Mouse (Mus musculus): ENCODE results near the gene Pjvk. TPM values are rescaled to one million over a fixed set of nuclear protein-coding genes. Genes with fewer than 3 reads are reported as not detected.

Gene Pjvk
- total RNA-seq, 2 experiments from 2014 or later, result 0.74 TPM; not detected in 1

- no peak for DNase-seq (ENCODE audit: low spot score in 2 of 2)
Observed at GRCm38 (mm10) chr2:76665531-76665930, 17.3 kb downstream of the Pjvk start.

GRCm38 (mm10) chr2:76667200-76667599 lies 18.9 kb downstream of the Pjvk start:
- DNase-seq (ENCODE audit: low spot score in 2 of 2), result no peak

- DNase-seq (ENCODE audit: low spot score in 2 of 2), result no peak
Observed at GRCm38 (mm10) chr2:76671641-76672040, 23.4 kb downstream of the Pjvk start.

- DNase-seq (ENCODE audit: low spot score in 2 of 2), result no peak
Observed at GRCm38 (mm10) chr2:76672134-76672745, 24.0 kb downstream of the Pjvk start.

GRCm38 (mm10) chr2:76672966-76673392 lies 24.7 kb downstream of the Pjvk start, which contains the start of gene Fkbp7:
Gene Fkbp7 (minus strand): TSS chr2:76673116.
- DNase-seq (ENCODE audit: low spot score in 2 of 2), result peak; percentile 83 to 85

GRCm38 (mm10) chr2:76673472-76674081 lies 25.3 kb downstream of the Pjvk start:
- DNase-seq (ENCODE audit: low spot score in 2 of 2), result no peak

- peak; percentile 80 to 85 for DNase-seq (ENCODE audit: low spot score in 2 of 2)
Observed at GRCm38 (mm10) chr2:76674725-76675427, 26.6 kb downstream of the Pjvk start, which contains the start of gene Plekha3. Gene Plekha3 (plus strand): TSS chr2:76675281.

- DNase-seq (ENCODE audit: low spot score in 2 of 2), result no peak
Observed at GRCm38 (mm10) chr2:76675451-76675850, 27.2 kb downstream of the Pjvk start.

GRCm38 (mm10) chr2:76675949-76676348 lies 27.7 kb downstream of the Pjvk start:
- no peak for DNase-seq (ENCODE audit: low spot score in 2 of 2)

- DNase-seq (ENCODE audit: low spot score in 2 of 2), result no peak
Observed at GRCm38 (mm10) chr2:76676401-76677226, 28.3 kb downstream of the Pjvk start.

- no peak for DNase-seq (ENCODE audit: low spot score in 2 of 2)
Observed at GRCm38 (mm10) chr2:76682301-76682700, 34.0 kb downstream of the Pjvk start.

- no peak for DNase-seq (ENCODE audit: low spot score in 2 of 2)
Observed at GRCm38 (mm10) chr2:76686986-76687385, 38.7 kb downstream of the Pjvk start.

- no peak for DNase-seq (ENCODE audit: low spot score in 2 of 2)
Observed at GRCm38 (mm10) chr2:76687608-76688007, 39.3 kb downstream of the Pjvk start.

- DNase-seq (ENCODE audit: low spot score in 2 of 2), result no peak
Observed at GRCm38 (mm10) chr2:76688162-76688561, 39.9 kb downstream of the Pjvk start.

- DNase-seq (ENCODE audit: low spot score in 2 of 2), result peak in 1 of 2 experiments; percentile 52
Observed at GRCm38 (mm10) chr2:76690436-76691204, 42.3 kb downstream of the Pjvk start.

GRCm38 (mm10) chr2:76693765-76694164 lies 45.5 kb downstream of the Pjvk start:
- no peak for DNase-seq (ENCODE audit: low spot score in 2 of 2)

- no peak for DNase-seq (ENCODE audit: low spot score in 2 of 2)
Observed at GRCm38 (mm10) chr2:76695290-76695689, 47.0 kb downstream of the Pjvk start.

- no peak for DNase-seq (ENCODE audit: low spot score in 2 of 2)
Observed at GRCm38 (mm10) chr2:76702188-76702587, 53.9 kb downstream of the Pjvk start.

- DNase-seq (ENCODE audit: low spot score in 2 of 2), result no peak
Observed at GRCm38 (mm10) chr2:76702751-76703150, 54.5 kb downstream of the Pjvk start.

GRCm38 (mm10) chr2:76705655-76706054 lies 57.4 kb downstream of the Pjvk start:
- DNase-seq (ENCODE audit: low spot score in 2 of 2), result no peak

All from adrenal gland, adult 18-20 months (tissue).